Mouse (Mus musculus) midbrain, embryonic 16.5 days (tissue): ENCODE results near the gene Hdac9. TPM values are rescaled to one million over a fixed set of nuclear protein-coding genes. Genes with fewer than 3 reads are reported as not detected.

Experiments used
- ATAC-seq: fragments of 200-750 bp; cut with Nextera tagmentation; 2 replicates; pipeline ENCODE4 v1.8.0; 2017; ENCODE audit warnings: moderate TSS enrichment
- H3K27ac ChIP-seq: fragments of 300-500 bp; sonication (generic); 2 replicates; pipeline ENCODE4 v1.5.1; 2014; ENCODE audit warnings: mild to moderate bottlenecking, low read length, mixed read lengths
- H3K27me3 ChIP-seq: fragments of 300-500 bp; sonication (generic); 2 replicates; pipeline ENCODE4 v1.6.1; 2014; ENCODE audit warnings: low read depth, low read length, mixed read lengths; ENCODE audit not compliant: control insufficient read depth, insufficient read depth
- H3K36me3 ChIP-seq: fragments of 300-500 bp; sonication (generic); 2 replicates; pipeline ENCODE4 v1.6.1; 2014; ENCODE audit warnings: mild to moderate bottlenecking, low read length, moderate library complexity, mixed read lengths; ENCODE audit not compliant: control insufficient read depth, insufficient read depth
- H3K4me1 ChIP-seq: fragments of 300-500 bp; sonication (generic); 2 replicates; pipeline ENCODE4 v1.6.1; 2014; ENCODE audit warnings: mild to moderate bottlenecking, low read length, mixed read lengths; ENCODE audit not compliant: control insufficient read depth, insufficient read depth
- H3K4me2 ChIP-seq: fragments of 300-500 bp; sonication (generic); 2 replicates; pipeline ENCODE4 v1.6.1; 2014; ENCODE audit warnings: mild to moderate bottlenecking, low read length, mixed read lengths
- H3K4me3 ChIP-seq: fragments of 300-500 bp; sonication (generic); 2 replicates; pipeline ENCODE4 v1.5.1; 2014; ENCODE audit warnings: low read depth, mild to moderate bottlenecking, low read length, moderate library complexity, mixed read lengths
- H3K9ac ChIP-seq: fragments of 300-500 bp; sonication (generic); 2 replicates; pipeline ENCODE4 v1.6.1; 2014; ENCODE audit warnings: low read depth, low read length, mixed read lengths
- H3K9me3 ChIP-seq: fragments of 300-500 bp; sonication (generic); replicated peaks from 2 replicates; pipeline ENCODE4 v1.6.1; 2014; ENCODE audit warnings: mild to moderate bottlenecking, low read length, mixed read lengths; ENCODE audit not compliant: control insufficient read depth, poor library complexity, severe bottlenecking
- WGBS: fragments of 180-500 bp; shearing (Covaris S2); extraction: QIAGEN DNeasy Blood & Tissue Kit; methylation state at CpG from one replicate; pipeline ENCODE4 v1.1.7; 2014; 5-methylcytosine and 5-hydroxymethylcytosine counted together
- polyA plus RNA-seq: library from polyadenylated mRNA; unstranded; fragments of >200 nt; fragmentation: Nextera tagmentation; extraction: Ambion mirVana; gene quantifications from 2 replicates; pipeline ENCODE4 v1.2.1, GENCODE M21; 2015

Gene Hdac9
- polyA plus RNA-seq, 1 experiment from 2014 or later, result 12.6 TPM

- Histone ChIP-seq H3K4me3 (no peak overlapping the region), H3K9ac (no peak overlapping the region), H3K27me3 (no peaks in the 10 kb centered on the region), H3K4me2 (no peak overlapping the region), H3K9me3 (no peaks in the 10 kb centered on the region), H3K36me3 (no peaks in the 10 kb centered on the region), H3K27ac (no peak overlapping the region), H3K4me1 (no peaks in the 10 kb centered on the region)
- ATAC-seq, result no peak
- 71% methylated on average over 2 of the region's 2 CpGs for WGBS
These were observed 692.4 kb downstream of the Hdac9 start for GRCm38 (mm10) chr12:34224505-34224904.

GRCm38 (mm10) chr12:34221014-34221413, 695.9 kb downstream of the Hdac9 start:
- no peak for ATAC-seq
- Histone ChIP-seq H3K27me3 (no peaks in the 10 kb centered on the region), H3K4me1 (no peaks in the 10 kb centered on the region), H3K9ac (no peak overlapping the region), H3K36me3 (no peaks in the 10 kb centered on the region), H3K9me3 (no peaks in the 10 kb centered on the region), H3K4me3 (no peak overlapping the region), H3K4me2 (no peak overlapping the region), H3K27ac (no peak overlapping the region)
- WGBS, result 84% methylated on average over 9 of the region's 9 CpGs

GRCm38 (mm10) chr12:34220051-34220926, 696.6 kb downstream of the Hdac9 start:
- H3K4me2 ChIP-seq, result no peak overlapping the region
- ATAC-seq, result no peak

GRCm38 (mm10) chr12:34218561-34218960, 698.3 kb downstream of the Hdac9 start:
- Histone ChIP-seq H3K4me1 (no peaks in the 10 kb centered on the region), H3K4me3 (no peak overlapping the region), H3K27ac (no peak overlapping the region), H3K27me3 (no peaks in the 10 kb centered on the region), H3K36me3 (no peaks in the 10 kb centered on the region), H3K4me2 (no peak overlapping the region), H3K9ac (no peak overlapping the region), H3K9me3 (no peaks in the 10 kb centered on the region)
- ATAC-seq, result no peak
- WGBS, result 93% methylated on average over 2 of the region's 2 CpGs

More at GRCm38 (mm10) chr12:34220051-34220926, 696.6 kb downstream of the Hdac9 start:
- H3K4me1 ChIP-seq, result no peaks in the 10 kb centered on the region
- no peaks in the 10 kb centered on the region for H3K36me3 ChIP-seq
- H3K9me3 ChIP-seq, result no peaks in the 10 kb centered on the region
- H3K27me3 ChIP-seq, result no peaks in the 10 kb centered on the region
- H3K9ac ChIP-seq, result no peak overlapping the region
- no peak overlapping the region for H3K27ac ChIP-seq
- WGBS, result 50% methylated on average over 9 of the region's 9 CpGs
- H3K4me3 ChIP-seq, result no peak overlapping the region

GRCm38 (mm10) chr12:34215023-34216020, 701.6 kb downstream of the Hdac9 start:
- no peaks in the 10 kb centered on the region for H3K9me3 ChIP-seq
- no peak overlapping the region for H3K4me2 ChIP-seq
- no peak overlapping the region for H3K9ac ChIP-seq
- H3K4me3 ChIP-seq, result no peak overlapping the region
- H3K36me3 ChIP-seq, result no peaks in the 10 kb centered on the region
- WGBS, result 58% methylated on average over 17 of the region's 17 CpGs
- H3K27me3 ChIP-seq, result no peaks in the 10 kb centered on the region
- H3K27ac ChIP-seq, result no peak overlapping the region
- H3K4me1 ChIP-seq, result no peaks in the 10 kb centered on the region
- peak; percentile 72 for ATAC-seq

- WGBS, result 80% methylated on average over 3 of the region's 3 CpGs
- Histone ChIP-seq H3K27me3 (no peaks in the 10 kb centered on the region), H3K9ac (no peak overlapping the region), H3K9me3 (no peaks in the 10 kb centered on the region), H3K4me2 (no peak overlapping the region), H3K4me1 (no peaks in the 10 kb centered on the region), H3K36me3 (no peaks in the 10 kb centered on the region), H3K4me3 (no peak overlapping the region), H3K27ac (no peak overlapping the region)
- ATAC-seq, result no peak
These were observed 704.7 kb downstream of the Hdac9 start for GRCm38 (mm10) chr12:34212162-34212561.

GRCm38 (mm10) chr12:34201471-34201870, 715.4 kb downstream of the Hdac9 start:
- no peaks in the 10 kb centered on the region for H3K36me3 ChIP-seq
- H3K9me3 ChIP-seq, result no peaks in the 10 kb centered on the region
- H3K4me1 ChIP-seq, result no peaks in the 10 kb centered on the region
- H3K27me3 ChIP-seq, result no peaks in the 10 kb centered on the region
- H3K27ac ChIP-seq, result no peak overlapping the region
- H3K4me2 ChIP-seq, result no peak overlapping the region
- no peak overlapping the region for H3K9ac ChIP-seq
- no peak for ATAC-seq
- H3K4me3 ChIP-seq, result no peak overlapping the region
- WGBS, result 73% methylated on average over 3 of the region's 3 CpGs

GRCm38 (mm10) chr12:34200030-34200446, 716.9 kb downstream of the Hdac9 start:
- Histone ChIP-seq H3K4me3 (no peak overlapping the region), H3K4me2 (no peak overlapping the region), H3K36me3 (no peaks in the 10 kb centered on the region), H3K4me1 (no peaks in the 10 kb centered on the region), H3K27me3 (no peaks in the 10 kb centered on the region), H3K27ac (no peak overlapping the region), H3K9me3 (no peaks in the 10 kb centered on the region), H3K9ac (no peak overlapping the region)
- ATAC-seq, result no peak
- 43% methylated on average over 4 of the region's 4 CpGs for WGBS
